Mouse (Mus musculus): ENCODE results near the gene Cers3.
A peak's percentile ranks its signal among the peaks of the same experiment; 100 is the strongest.

Gene Cers3

GRCm38 (mm10) chr7:66840008-66840719, 96.9 kb downstream of the Cers3 start:
- DNase-seq (ENCODE audit: low spot score) = peak; percentile 18

GRCm38 (mm10) chr7:66841165-66841564, 97.9 kb downstream of the Cers3 start:
- no peak for DNase-seq (ENCODE audit: low spot score)

GRCm38 (mm10) chr7:66842021-66842420, 98.7 kb downstream of the Cers3 start:
- DNase-seq (ENCODE audit: low spot score) = peak; percentile 45

GRCm38 (mm10) chr7:66843846-66844245, 100.5 kb downstream of the Cers3 start:
- no peak for DNase-seq (ENCODE audit: low spot score)

- no peak for DNase-seq (ENCODE audit: low spot score)
Measured at GRCm38 (mm10) chr7:66846582-66846981, 103.3 kb downstream of the Cers3 start.

GRCm38 (mm10) chr7:66847299-66847698, 104.0 kb downstream of the Cers3 start:
- DNase-seq (ENCODE audit: low spot score) = no peak

GRCm38 (mm10) chr7:66849316-66849715, 106.0 kb downstream of the Cers3 start:
- no peak for DNase-seq (ENCODE audit: low spot score)

- no peak for DNase-seq (ENCODE audit: low spot score)
Measured at GRCm38 (mm10) chr7:66852164-66852563, 108.9 kb downstream of the Cers3 start.

GRCm38 (mm10) chr7:66857610-66858009, 114.3 kb downstream of the Cers3 start:
- no peak for DNase-seq (ENCODE audit: low spot score)

GRCm38 (mm10) chr7:66858247-66859075, 115.2 kb downstream of the Cers3 start:
- no peak for DNase-seq (ENCODE audit: low spot score)

- DNase-seq (ENCODE audit: low spot score) = no peak
Measured at GRCm38 (mm10) chr7:66859220-66859619, 115.9 kb downstream of the Cers3 start.

- DNase-seq (ENCODE audit: low spot score) = no peak
Measured at GRCm38 (mm10) chr7:66866944-66867718, 123.8 kb downstream of the Cers3 start.

GRCm38 (mm10) chr7:66867719-66868501, 124.6 kb downstream of the Cers3 start:
- DNase-seq (ENCODE audit: low spot score) = no peak

- no peak for DNase-seq (ENCODE audit: low spot score)
Measured at GRCm38 (mm10) chr7:66871520-66871919, 128.2 kb downstream of the Cers3 start.

- DNase-seq (ENCODE audit: low spot score) = no peak
Measured at GRCm38 (mm10) chr7:66871940-66872511, 128.7 kb downstream of the Cers3 start.

- no peak for DNase-seq (ENCODE audit: low spot score)
Measured at GRCm38 (mm10) chr7:66873235-66873634, 129.9 kb downstream of the Cers3 start.
